Mouse (Mus musculus) R1 (cell line): ENCODE measurements at regions not wholly inside any gene's neighbourhood (a gene's known extent, or its start where the extent isn't known, plus 50 kb on each side); places are given as distances from the start of the nearest gene placed in this dataset.

Experiments used
- DNase-seq: peaks from one replicate; pipeline ENCODE4 v3.0.0-alpha.2; 2018; ENCODE audit warnings: low read depth, low spot score

DNA sequence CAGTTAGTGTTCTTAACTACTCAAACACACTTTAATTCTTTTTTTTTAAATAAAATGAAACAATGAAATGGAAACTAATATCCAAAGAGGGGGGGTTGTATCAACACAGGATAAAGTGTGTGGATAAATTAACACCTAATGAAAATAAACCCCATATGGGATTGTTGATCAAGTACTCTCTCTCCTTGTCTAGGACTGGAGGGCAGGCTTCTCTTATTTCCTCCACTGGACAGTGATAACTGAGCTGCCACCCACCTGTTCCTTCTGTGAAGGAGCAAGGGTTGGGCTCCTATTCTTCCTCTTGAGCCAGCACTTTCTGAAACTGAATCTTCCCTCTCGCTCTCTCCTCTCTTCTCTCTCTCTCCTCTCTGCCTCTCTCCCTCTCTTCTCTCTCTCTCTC lies 716.5 kb downstream of the Epm2a start:
- no peak for DNase-seq

DNA sequence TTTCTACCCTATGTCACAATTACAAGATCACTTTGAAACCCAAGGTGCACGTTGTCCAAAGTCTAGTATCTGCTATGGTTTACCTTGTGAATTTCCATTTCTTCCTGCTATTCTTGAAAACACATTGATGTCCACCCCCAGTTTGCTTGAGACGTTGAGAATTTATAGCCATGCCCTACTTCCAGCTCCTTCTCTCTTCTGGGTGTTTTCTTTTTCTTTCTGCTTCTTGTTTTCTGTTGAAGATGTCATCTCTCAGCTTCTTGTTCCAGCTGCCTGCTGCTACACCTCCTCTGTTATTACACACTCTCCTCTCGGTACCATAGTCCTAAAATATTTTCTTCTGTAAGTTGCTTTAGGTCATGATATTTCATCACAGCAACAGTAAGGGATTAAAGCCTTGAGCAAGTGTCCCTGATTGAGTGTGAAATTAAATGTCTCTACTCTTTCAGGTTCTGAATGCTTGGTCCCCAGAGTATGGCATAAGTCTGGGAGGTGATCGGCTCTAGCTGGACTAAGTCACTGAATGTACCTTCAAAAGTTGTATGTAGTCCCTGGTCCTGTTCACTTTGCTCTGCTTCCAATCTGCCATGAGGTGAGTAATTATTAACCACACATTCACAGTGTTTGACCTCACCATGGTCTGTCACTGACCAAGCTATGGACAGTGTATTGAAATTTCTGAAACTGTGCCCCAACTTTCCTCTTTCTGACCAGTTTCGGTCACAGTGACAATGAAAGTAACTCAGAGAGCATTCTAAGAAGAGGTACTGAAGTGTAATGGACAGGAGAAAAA lies 718.1 kb downstream of the Epm2a start:
- no peak for DNase-seq

DNA sequence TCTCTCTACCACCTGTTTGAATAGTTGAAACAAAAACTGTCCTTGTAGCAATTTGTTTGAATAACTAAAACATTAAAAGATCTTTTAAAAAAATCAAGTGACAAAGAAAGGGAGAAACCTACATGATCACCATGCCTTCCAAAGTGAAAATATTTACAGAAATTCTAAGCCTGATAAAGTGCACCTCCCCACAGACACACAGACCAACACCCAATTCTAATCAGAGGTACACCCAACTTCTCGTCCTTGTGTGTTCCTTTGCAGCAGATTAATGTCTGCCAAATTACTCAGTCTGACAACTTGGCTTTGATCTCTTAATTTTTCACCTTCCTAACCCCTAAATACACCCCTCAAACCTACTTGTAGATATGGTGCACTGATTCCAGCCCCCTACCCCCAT lies 719.1 kb downstream of the Epm2a start:
- no peak for DNase-seq

DNA sequence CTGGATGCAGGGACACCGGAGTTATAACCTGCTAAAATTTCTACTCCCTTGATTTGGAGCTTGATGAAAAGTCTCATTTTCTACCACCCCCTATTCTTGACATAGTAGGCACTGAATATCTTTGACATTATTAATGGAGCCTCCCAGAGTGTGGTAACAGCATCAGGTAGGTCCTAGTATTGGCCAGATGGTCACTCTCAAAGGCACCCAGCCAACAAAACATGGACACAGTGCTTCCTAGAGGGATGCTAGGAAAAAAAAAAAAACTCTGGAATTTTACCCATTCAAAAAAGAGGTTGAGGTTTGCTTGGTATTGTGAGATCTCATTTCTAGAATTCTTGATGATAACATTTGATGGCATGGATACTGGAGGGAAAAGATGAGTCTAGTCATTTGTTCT lies 740.8 kb downstream of the Epm2a start:
- no peak for DNase-seq

DNA sequence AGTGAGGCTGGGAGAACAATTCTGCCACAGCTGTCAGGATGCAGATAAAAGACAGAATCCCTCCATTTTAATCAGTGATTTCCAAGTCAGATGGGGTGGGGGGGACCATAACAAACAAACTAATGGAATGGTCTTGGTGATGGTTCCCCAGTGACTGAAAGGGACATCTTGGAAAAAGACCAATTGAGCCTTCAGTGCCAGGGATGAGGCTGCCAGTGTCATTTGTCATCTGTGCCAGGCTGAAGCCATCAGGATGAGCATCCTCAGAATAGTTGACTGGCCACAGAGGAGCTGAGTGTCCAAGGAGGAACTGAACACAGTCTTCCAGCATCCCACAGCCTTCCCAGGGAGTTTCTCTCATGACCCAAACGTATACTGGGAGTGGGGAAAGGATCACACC lies 749.3 kb downstream of the Epm2a start:
- DNase-seq: no peak

DNA sequence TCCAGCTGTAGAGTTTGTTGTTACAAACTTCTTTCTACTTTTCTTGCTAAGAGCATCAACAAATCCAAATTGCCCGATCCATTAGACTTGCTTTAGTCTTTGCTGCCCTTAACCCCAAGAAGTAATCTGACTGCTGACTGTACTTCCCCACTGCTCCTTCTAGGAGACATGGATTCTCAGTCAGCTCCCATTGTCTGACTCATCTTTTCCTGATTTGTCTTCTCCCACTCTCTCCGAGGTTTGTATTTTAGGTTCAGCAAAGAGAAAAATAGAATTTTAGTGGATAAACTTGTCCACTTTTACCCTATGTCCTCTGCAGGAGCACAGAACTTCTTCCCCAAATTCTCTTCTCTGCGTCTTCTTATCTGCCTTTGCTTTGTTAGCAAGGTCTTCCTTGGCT lies 753.5 kb downstream of the Epm2a start:
- no peak for DNase-seq

DNA sequence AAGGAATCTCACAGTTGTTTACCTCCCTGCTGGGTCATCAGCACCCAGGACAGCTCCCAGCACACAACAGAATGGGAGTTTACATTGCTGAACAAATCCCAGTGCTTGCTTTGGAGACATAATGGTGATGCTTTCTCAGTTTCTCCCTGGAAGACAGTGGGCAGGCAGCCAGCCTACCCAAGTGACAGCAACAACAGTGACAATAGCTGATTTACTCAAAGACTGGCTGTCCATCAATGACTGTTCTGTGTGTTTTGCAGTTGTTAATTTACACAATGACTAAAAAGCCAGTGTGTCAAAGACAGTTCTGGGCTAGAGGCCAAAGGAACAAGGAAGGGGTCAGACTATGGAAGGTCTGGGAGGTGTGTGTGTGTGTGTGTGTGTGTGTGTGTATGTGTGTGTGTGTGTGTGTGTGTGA lies 762.2 kb downstream of the Utrn start:
- DNase-seq: peak; percentile 72

DNA sequence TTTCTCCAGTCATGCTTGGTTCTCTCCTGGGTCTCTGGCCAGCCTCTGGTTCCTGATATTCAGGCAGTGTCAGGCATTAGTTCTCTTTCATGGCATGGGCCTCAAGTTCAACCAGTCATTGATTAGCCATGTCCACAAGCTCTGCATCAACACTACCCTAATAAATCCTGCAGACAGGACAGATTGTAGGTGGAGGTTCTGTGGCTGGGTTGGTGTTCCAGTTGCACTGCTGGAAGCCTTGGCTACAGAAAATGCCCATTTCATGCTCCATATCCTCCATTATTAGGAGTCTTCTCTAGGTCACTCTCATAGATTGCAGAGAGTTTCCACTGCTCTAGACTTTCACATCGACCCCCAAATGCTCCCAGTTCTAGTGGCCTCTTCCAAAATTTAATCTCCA lies 757.4 kb downstream of the Utrn start:
- no peak for DNase-seq

DNA sequence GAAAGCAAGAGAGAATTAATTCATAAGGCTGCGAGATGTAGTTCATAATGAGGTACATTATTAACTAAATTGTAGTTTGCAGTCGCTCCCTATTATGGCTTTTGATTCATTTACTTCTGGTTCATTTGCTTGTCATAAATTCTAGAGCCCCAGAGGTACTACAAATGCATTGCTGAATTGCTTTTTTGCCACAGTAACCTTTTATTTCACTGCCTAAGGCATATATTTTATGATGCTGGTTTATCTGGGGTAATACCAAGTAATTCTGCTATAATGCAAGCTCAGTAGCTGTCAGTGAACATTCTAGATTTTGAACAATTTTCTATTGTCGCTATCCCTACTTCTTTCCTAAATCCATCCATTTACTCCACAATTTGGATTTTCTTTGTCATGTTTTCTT lies 753.4 kb downstream of the Utrn start:
- no peak for DNase-seq

DNA sequence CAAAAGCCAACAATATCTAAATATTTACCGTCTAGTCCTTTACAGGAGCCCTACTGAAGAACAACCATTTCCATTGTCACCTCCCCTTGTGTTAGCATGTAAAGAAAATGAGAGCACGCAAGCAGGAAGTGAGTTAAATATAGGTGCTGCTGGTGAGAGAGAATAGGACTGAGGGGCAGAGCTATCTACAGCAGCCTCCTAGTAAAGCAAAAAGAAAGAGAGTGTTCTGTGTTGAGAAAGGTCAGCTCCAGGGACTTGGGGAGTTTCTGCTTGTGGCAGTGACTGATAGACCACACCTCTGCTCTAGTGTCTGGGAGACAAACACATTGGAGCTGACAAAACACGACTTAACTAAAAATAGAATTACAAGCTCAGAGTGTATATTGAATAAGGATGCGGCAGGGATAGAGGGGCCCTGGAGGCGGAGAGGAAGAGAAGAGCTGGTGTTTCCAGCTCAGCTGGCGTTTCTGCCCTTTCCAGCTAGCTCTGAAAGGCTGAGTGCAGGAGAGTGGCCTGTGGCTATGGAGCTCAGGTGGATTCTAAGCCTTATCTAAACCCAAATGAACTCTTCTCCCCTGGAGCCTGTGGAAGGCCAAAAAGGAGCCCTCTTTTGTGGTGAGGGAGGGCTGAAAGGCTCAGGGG lies 752.4 kb downstream of the Utrn start:
- no peak for DNase-seq

DNA sequence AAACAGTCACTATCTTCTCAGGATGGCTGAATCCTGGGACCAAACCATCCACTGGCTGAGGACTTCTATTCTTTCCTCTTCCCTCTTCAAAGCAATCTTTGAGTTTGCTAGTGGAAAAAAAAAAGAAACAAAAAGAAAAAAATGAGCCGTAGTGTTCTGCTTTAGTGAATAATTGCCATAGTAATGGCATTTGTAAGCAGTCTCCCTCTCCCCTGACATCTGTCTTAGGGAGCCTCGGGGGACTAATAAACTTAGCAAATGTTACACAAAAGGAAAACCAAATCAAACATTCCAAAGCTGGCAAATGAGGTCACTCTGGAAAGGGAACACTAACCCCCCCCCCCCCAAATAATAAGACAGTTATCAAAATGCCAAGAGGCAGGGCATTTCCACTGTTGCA lies 744.9 kb downstream of the Utrn start:
- DNase-seq: no peak

DNA sequence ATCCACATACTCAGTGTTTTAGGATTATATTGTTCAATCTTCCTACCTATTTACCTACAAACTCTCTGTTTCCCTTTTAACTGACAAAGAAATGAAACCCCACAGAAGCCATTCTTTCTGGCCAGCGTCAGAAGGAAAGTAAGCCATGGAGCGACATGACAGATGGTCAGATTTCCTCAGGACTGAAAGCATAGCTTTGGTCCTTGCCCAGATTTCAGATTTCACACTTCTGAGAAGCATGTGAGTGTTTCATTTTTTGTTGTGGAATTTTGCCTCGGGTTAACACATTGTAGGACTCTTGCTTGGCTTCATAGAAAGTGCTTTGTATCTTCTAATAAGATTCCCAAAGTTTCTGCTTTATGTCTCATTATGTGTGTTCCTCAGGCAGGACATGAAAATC lies 739.7 kb downstream of the Utrn start:
- no peak for DNase-seq

DNA sequence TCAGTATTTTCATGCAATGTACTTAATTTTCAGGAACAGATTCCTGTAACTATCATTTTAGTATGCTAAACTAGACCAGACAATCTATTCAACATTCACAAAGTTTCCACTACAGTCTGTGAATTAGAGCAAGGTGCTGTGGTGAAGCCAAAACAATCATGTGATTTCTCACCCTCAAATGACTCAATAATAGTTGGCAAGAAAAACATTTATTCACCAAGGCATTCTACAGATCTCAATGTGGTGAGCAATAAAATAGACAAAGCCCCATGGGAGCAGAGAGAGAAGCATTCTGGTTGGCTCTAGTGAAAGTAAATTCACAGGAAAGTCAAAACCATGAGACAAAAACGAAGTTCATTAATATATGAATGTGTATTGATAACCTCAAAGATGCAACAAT lies 724.5 kb downstream of the Utrn start:
- DNase-seq: no peak

DNA sequence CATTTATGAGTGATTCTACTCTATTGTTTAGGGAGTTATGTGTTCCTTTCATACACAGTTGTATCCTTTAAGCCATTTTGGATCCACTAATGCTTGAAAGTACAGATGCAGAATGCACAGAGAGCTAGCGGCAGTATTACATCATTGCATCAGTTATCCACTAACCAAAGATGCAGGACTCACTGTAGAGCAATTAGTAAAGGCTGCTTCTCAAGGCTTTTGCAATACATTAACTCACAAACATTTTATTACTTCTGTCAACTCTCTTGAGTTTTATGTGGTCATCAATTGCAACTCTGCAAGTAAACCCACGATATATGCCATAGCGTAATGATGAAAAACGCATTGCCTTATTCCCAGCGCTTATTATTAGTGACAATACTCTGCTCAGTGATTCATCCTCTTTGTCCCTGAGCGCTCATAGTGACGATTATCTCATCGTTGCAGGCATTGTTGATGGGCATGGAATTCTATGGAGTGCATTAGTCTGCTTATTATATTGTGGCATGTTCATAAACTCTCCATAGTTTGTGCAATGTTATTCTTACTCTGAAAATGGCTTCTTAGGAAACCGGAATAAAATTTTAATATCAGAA lies 722.1 kb downstream of the Utrn start:
- DNase-seq: no peak

DNA sequence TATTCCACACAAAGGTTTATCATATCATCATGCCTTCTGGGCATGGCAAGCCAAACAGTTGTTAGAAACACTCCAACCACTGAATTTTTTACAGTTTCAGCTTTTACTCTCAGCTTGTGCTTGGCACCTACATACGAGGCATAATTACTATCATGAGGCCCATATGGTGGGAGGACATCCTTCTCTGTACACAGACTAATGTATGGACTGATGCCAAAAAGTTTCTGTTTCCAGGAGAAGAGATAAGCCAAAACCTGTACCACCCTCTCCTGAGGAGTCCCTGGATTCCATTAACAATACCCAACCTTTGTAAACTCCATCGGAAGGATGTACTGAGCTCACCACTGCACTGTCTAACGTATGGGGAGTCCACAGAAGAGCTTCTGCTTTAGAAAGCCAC lies 698.9 kb downstream of the Utrn start:
- DNase-seq: no peak

DNA sequence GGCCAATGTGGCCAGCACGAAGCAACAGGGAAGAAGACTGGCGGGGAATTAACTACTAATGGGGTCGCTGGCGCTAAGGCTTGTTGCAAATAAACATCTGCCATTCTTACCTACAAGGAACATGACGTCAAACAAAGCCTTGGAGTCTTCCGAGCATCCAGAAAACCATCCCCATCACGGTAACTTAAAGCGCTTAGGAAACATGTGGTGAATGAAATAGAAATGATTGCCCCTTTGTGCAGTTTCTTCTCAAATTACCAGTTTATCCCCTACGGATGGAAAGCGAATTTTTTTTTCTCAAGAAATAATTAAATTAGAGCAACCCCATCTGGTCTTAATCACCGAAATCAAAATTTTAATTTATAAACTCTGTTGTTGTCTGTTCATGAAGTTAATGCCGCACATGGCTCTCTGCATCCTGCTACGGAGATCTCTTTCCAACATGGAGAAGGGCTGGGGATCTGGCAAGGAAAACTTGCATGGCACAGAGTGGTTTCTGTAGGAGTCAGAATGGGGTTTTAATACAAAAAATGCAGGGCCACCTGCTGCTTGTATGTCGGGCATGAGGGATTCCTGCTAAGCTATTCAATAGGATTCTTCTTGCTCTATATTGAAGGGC lies 694.9 kb downstream of the Utrn start:
- DNase-seq: no peak

DNA sequence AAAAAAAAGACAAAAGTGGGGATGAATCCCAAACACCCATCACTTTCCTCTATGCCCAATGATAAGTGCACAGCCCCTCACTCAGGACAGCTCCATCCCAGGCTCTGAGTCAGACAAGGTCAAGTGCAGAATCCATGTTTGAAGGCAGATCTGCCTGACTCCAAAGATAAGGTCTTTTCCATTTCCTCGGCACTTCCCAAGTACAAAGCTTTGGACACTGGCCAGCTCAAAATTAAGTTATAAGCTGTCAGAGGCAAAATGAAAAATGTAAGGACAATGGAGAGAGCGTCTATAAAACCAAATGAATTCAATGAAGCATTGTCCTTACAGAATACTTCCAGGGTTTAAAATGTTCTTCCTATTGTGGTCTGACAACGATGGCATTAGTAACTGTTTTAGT lies 694.0 kb downstream of the Utrn start:
- no peak for DNase-seq

DNA sequence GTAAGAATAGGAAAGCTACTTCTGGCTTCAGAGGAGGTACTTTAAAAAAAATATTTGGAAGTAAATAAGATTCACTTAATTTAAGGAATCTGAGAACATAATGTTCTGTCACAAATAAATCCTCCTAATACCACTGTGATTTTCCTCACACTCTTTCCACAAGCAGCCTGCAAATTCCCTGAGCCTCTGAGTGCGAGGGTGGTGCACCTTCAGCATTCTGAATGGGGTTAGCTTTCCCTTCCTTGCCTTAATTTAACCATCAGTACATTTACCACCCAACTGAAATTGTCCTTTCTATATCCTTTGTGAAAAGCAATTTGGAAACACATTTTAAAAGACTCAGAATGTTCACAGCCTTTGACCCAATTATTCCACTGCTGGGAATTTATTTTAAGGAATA lies 691.7 kb downstream of the Utrn start:
- DNase-seq: no peak

DNA sequence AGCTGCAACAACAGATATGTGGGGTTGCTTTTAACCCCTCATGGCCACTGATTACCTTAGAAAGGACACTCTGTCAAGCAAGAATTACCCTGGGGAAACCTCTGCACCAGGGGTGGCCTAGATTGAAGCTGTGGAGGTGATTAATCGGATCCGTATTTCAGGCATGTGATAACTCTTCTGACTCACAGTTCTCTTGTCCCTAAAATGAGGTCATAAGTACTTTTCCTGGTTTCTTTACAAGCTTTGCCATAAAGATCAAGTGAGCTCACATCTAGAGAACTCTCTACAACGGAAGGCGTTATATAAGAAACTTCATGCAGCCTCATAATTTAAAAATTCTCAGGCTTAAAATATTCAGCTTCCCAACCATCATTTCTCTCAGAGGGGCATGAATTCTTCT lies 688.2 kb downstream of the Utrn start:
- no peak for DNase-seq

DNA sequence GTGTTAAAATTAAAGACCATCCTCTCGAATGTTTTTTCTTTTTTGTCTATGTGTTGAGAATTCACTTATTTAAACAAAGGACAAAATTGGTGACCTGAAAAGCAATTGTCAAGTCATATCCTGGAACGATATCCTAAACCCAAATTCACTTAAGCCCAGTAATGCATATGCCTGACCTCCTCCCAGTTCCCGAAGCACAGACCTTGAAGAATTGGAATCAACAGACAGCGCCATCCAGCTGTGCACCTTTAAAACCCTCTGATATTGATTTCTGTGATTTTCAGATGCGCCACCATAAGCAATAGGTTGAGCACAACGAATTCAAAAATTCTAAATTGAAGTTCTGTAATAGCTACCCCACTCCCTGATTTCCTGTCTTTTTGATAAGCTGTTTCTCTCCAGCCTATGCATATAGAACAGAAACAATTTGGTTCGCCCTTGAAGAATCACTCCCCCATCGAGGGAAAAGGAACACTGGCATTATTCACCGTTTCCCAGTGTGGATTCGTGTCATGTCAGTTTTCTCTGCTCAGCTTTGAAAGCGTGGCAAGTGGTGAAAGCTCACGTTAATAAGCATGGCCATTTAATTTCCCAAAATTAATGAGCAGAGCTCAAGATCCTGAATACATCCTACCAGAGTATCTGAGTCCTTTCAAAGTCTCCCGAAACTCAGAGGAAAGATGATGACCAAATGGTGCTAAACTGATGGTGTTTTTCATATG lies 682.1 kb downstream of the Utrn start:
- DNase-seq: no peak

DNA sequence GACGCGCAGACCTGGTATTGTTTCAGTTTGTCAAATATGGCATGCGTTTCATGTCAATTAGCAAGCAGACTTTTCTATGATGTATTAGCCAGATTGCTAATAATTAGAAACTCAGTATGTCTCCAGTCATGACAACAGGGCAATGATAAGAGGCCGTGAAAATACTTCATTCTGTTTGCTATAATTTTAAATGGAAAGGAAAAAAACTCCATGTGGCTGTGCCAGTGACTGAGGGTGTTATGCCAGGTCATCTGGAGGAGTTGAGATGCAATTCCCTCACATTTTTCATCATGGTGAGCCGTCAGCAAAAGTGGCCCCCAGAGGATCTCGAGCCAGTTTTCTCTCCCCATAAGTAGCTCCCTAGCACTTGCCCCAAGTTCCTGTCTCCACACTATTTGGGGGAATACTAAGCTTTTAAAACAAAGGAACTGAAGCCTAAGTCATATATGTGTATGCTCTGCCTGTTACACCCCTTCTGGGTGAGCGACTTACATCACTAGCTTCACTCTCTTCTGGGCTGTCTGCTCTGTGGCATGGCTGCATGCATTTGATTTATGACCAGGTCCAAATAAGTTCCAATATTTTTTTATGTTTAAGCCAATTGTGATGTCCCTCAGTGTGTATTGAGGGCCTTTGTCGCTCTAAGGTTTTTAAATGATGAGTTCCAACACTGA lies 681.4 kb downstream of the Utrn start:
- no peak for DNase-seq

DNA sequence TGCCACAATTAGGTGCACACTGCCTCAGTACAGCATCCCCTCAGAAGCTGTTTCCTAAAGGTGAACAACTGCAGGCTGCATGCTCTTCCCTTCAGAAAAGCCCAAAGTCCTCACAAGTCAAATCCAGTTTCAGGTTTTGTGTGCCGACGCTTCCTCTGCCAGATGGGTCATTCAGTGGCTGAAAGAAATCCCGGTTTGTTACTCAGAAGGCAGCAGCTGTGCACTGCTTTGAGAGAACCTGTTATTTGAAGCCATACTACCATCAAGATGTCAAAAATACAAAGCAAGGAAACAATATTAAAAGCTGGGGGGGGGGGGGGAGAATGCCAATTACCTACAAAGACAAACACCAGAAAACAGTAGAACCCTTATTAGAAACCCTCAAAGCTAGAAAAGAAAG lies 678.7 kb downstream of the Utrn start:
- no peak for DNase-seq
